Mouse (Mus musculus) myocyte (in vitro differentiated cells): ENCODE results near the gene Clnk. TPM values are rescaled to one million over a fixed set of nuclear protein-coding genes. Genes with fewer than 3 reads are reported as not detected.

Source experiments
- H3K27me3 ChIP-seq: one replicate; pipeline ENCODE4 v1.6.1; 2011; ENCODE audit not compliant: control insufficient read depth, insufficient read depth, insufficient read length
- H3K36me3 ChIP-seq: one replicate; pipeline ENCODE4 v1.6.1; 2011; ENCODE audit not compliant: control insufficient read depth, insufficient read depth
- H3K4me2 ChIP-seq: one replicate; pipeline ENCODE4 v1.6.1; 2011; ENCODE audit warnings: low read depth, control low read depth
- H3K4me3 ChIP-seq: one replicate; pipeline ENCODE4 v1.5.1; 2011; ENCODE audit warnings: mild to moderate bottlenecking, control low read depth, moderate library complexity
- H3K79me2 ChIP-seq: one replicate; pipeline ENCODE4 v1.6.1; 2011; ENCODE audit not compliant: control insufficient read depth, insufficient read depth
- H3ac ChIP-seq: one replicate; pipeline ENCODE4 v1.6.1; 2011; ENCODE audit not compliant: control insufficient read depth, insufficient read length
- CEBPB ChIP-seq: IDR thresholded peaks from 2 replicates; pipeline ENCODE4 v1.6.1; 2011; ENCODE audit warnings: mild to moderate bottlenecking, moderate library complexity; ENCODE audit not compliant: poor library complexity, insufficient read depth, severe bottlenecking
- E2F4 ChIP-seq: IDR thresholded peaks from one replicate; pipeline ENCODE4 v1.6.1; 2011; ENCODE audit warnings: mild to moderate bottlenecking, control low read depth, moderate library complexity; ENCODE audit not compliant: insufficient read depth
- MAX ChIP-seq: IDR thresholded peaks from one replicate; pipeline ENCODE4 v1.6.1; 2011; ENCODE audit warnings: low read depth, mild to moderate bottlenecking, control low read depth
- MYOD1 ChIP-seq, 3 experiments: IDR thresholded peaks; one replicate each; pipeline ENCODE4 v1.6.1; 2011; ENCODE audit warnings: control low read depth in 2 of 3, low read depth in 2 of 3, mild to moderate bottlenecking in 2 of 3, moderate library complexity in 1 of 3; ENCODE audit not compliant: insufficient read length in 2 of 3, control insufficient read depth in 1 of 3
- MYOG ChIP-seq, 3 experiments: IDR thresholded peaks; one replicate each; pipeline ENCODE4 v1.6.1; 2011; ENCODE audit warnings: control low read depth in 2 of 3, low read depth in 2 of 3, mild to moderate bottlenecking in 2 of 3; ENCODE audit not compliant: insufficient read length in 2 of 3, control insufficient read depth in 1 of 3, insufficient read depth in 1 of 3
- POLR2A ChIP-seq: IDR thresholded peaks from one replicate; pipeline ENCODE4 v1.6.1; 2011; ENCODE audit warnings: low read depth, mild to moderate bottlenecking, control low read depth, moderate library complexity; ENCODE audit not compliant: insufficient read length
- POLR2AphosphoS2 ChIP-seq: IDR thresholded peaks from one replicate; pipeline ENCODE4 v1.6.1; 2011; ENCODE audit warnings: low read depth, control low read depth; ENCODE audit not compliant: insufficient read length
- REST ChIP-seq: IDR thresholded peaks from one replicate; pipeline ENCODE4 v1.6.1; 2011; ENCODE audit warnings: mild to moderate bottlenecking, control low read depth, moderate library complexity; ENCODE audit not compliant: insufficient read depth, insufficient read length
- SRF ChIP-seq: IDR thresholded peaks from one replicate; pipeline ENCODE4 v1.6.1; 2011; ENCODE audit warnings: low read depth; ENCODE audit not compliant: control insufficient read depth, insufficient read length
- TCF12 ChIP-seq: IDR thresholded peaks from one replicate; pipeline ENCODE4 v1.6.1; 2011; ENCODE audit warnings: mild to moderate bottlenecking, control low read depth; ENCODE audit not compliant: poor library complexity, insufficient read depth, severe bottlenecking
- TCF3 ChIP-seq: IDR thresholded peaks from one replicate; pipeline ENCODE4 v1.6.1; 2011; ENCODE audit warnings: low read depth, control low read depth; ENCODE audit not compliant: insufficient read length
- USF1 ChIP-seq: IDR thresholded peaks from one replicate; pipeline ENCODE4 v1.6.1; 2011; ENCODE audit warnings: low read depth, mild to moderate bottlenecking, control low read depth, moderate library complexity
- polyA plus RNA-seq: library from polyadenylated mRNA; unstranded; fragments of >200 nt; fragmentation: generic; extraction: Trizol; gene quantifications from one replicate; pipeline ENCODE4 v1.2.1, GENCODE M21; 2012; ENCODE audit warnings: missing spikeins

Gene Clnk
- polyA plus RNA-seq, 1 experiment: not detected

GRCm38 (mm10) chr5:38788820-38789219 lies 87.8 kb downstream of the Clnk start:
- Histone ChIP-seq H3K79me2 (no peaks in the 10 kb centered on the region), H3K4me3 (no peak overlapping the region), H3K4me2 (no peak overlapping the region), H3ac (no peak overlapping the region), H3K36me3 (no peaks in the 10 kb centered on the region), H3K27me3 (no peaks in the 10 kb centered on the region)
- TF ChIP-seq MYOD1 (IDR thresholded peaks at IDR 0.05; ENCODE audit: control insufficient read depth in 1 of 3, insufficient read length in 2 of 3, low read depth in 2 of 3): no peak
- no peak for TF ChIP-seq POLR2AphosphoS2
- TF ChIP-seq REST: no peak
- no peak for TF ChIP-seq MYOG (IDR thresholded peaks at IDR 0.05; ENCODE audit: control insufficient read depth in 1 of 3, insufficient read depth in 1 of 3, insufficient read length in 2 of 3, low read depth in 2 of 3)
- no peak for TF ChIP-seq TCF12
- TF ChIP-seq USF1: no peak
- TF ChIP-seq E2F4: no peak
- no peak for TF ChIP-seq MAX
- no peak for TF ChIP-seq CEBPB
- no peak for TF ChIP-seq POLR2A
- no peak for TF ChIP-seq SRF
- no peak for TF ChIP-seq TCF3

- H3ac ChIP-seq: no peak overlapping the region
- no peak overlapping the region for H3K4me3 ChIP-seq
- H3K36me3 ChIP-seq: no peaks in the 10 kb centered on the region
- H3K4me2 ChIP-seq: no peak overlapping the region
- TF ChIP-seq CEBPB (no peak), MYOD1 (IDR thresholded peaks at IDR 0.05; ENCODE audit: control insufficient read depth in 1 of 3, insufficient read length in 2 of 3, low read depth in 2 of 3) (no peak), SRF (no peak), E2F4 (no peak), USF1 (no peak), POLR2AphosphoS2 (no peak), TCF3 (no peak), REST (no peak), MAX (no peak), MYOG (IDR thresholded peaks at IDR 0.05; ENCODE audit: control insufficient read depth in 1 of 3, insufficient read depth in 1 of 3, insufficient read length in 2 of 3, low read depth in 2 of 3) (no peak), TCF12 (no peak), POLR2A (no peak)
- no peaks in the 10 kb centered on the region for H3K79me2 ChIP-seq
- no peaks in the 10 kb centered on the region for H3K27me3 ChIP-seq
Observed at GRCm38 (mm10) chr5:38787851-38788520, 88.6 kb downstream of the Clnk start.

GRCm38 (mm10) chr5:38786126-38786525 lies 90.5 kb downstream of the Clnk start:
- Histone ChIP-seq H3K4me2 (no peak overlapping the region), H3K36me3 (no peaks in the 10 kb centered on the region), H3K4me3 (no peak overlapping the region), H3K79me2 (no peaks in the 10 kb centered on the region), H3ac (no peak overlapping the region), H3K27me3 (no peaks in the 10 kb centered on the region)
- TF ChIP-seq POLR2A (no peak), MYOD1 (IDR thresholded peaks at IDR 0.05; ENCODE audit: control insufficient read depth in 1 of 3, insufficient read length in 2 of 3, low read depth in 2 of 3) (no peak), E2F4 (no peak), MYOG (IDR thresholded peaks at IDR 0.05; ENCODE audit: control insufficient read depth in 1 of 3, insufficient read depth in 1 of 3, insufficient read length in 2 of 3, low read depth in 2 of 3) (no peak), SRF (no peak), TCF3 (no peak), POLR2AphosphoS2 (no peak), REST (no peak), CEBPB (no peak), USF1 (no peak)

GRCm38 (mm10) chr5:38785686-38786085 lies 90.9 kb downstream of the Clnk start:
- no peaks in the 10 kb centered on the region for H3K36me3 ChIP-seq
- H3ac ChIP-seq: no peak overlapping the region
- H3K4me3 ChIP-seq: no peak overlapping the region
- H3K27me3 ChIP-seq: no peaks in the 10 kb centered on the region
- no peak overlapping the region for H3K4me2 ChIP-seq
- TF ChIP-seq MYOG (IDR thresholded peaks at IDR 0.05; ENCODE audit: control insufficient read depth in 1 of 3, insufficient read depth in 1 of 3, insufficient read length in 2 of 3, low read depth in 2 of 3) (no peak), POLR2AphosphoS2 (no peak), MAX (no peak), USF1 (no peak), MYOD1 (IDR thresholded peaks at IDR 0.05; ENCODE audit: control insufficient read depth in 1 of 3, insufficient read length in 2 of 3, low read depth in 2 of 3) (no peak), E2F4 (no peak), TCF3 (no peak), TCF12 (no peak), POLR2A (no peak), REST (no peak), CEBPB (no peak), SRF (no peak)
- H3K79me2 ChIP-seq: no peaks in the 10 kb centered on the region
